15 mouse cellular contexts compared by ENCODE assay signal in genomic region chr19:30842640-30843039, GRCm38 (mm10).
A peak's percentile ranks its signal among the peaks of the same experiment; 100 is the strongest.
DNase-seq lines count a peak whose midpoint lies in the region; ATAC-seq lines count a peak whose summit lies in the region.
"Had no signal": no experiment of that assay in that cellular context is flagged by ENCODE, and none has a peak within 500 bp of the region (broad histone marks: within the 10 kb centered on the region; RNA-seq: fewer than 3 reads in every experiment).

No protein-coding gene starts in this region.

- no peak for DNase-seq in hindbrain, embryonic 11.5 days (ENCODE audit: low spot score)
- no peak for DNase-seq in hindbrain, embryonic 10.5 days (ENCODE audit: low spot score)
- no peak for DNase-seq in midbrain, embryonic 14.5 days
- DNase-seq in heart, adult 11 months: no peak
- DNase-seq: adrenal gland, postnatal 36 days; cerebellum, postnatal 25 days; gastrocnemius, adult 2 months; heart, postnatal 36 days; thymus, adult 18-20 months had no signal

- no peaks in the 10 kb centered on the region for H3K4me1 ChIP-seq in hindbrain, embryonic 11.5 days (replicated peaks; ENCODE audit: control insufficient read depth, insufficient read depth, low read length)
- peaks cover 3% of the 10 kb centered on the region; the same call in 1 of the 2 replicates for H3K4me1 ChIP-seq in hindbrain, embryonic 10.5 days (replicated peaks)
- H3K4me1 ChIP-seq in midbrain, embryonic 16.5 days (ENCODE audit: control insufficient read depth, insufficient read depth, low read length): no peaks in the 10 kb centered on the region
- H3K4me1 ChIP-seq in midbrain, embryonic 14.5 days (ENCODE audit: control insufficient read depth, insufficient read depth, low read length): no peaks in the 10 kb centered on the region
- H3K4me1 ChIP-seq in hindbrain, embryonic 15.5 days (replicated peaks): no peaks in the 10 kb centered on the region; the same call in 1 of the 2 replicates
- no peaks in the 10 kb centered on the region; the same call in 1 of the 2 replicates for H3K4me1 ChIP-seq in stomach, embryonic 16.5 days (ENCODE audit: control insufficient read depth, insufficient read depth, low read length)

- ATAC-seq in hindbrain, embryonic 11.5 days (ENCODE audit: low FRiP score): peak; percentile 26; the same call in 1 of the 2 replicates
- 0 out of 2 replicates have a peak, but pooled peaks have one; percentile 48 for ATAC-seq in midbrain, embryonic 16.5 days
- ATAC-seq in midbrain, embryonic 14.5 days (ENCODE audit: low FRiP score, low TSS enrichment): no peak
- no peak for ATAC-seq in hindbrain, embryonic 15.5 days (ENCODE audit: low FRiP score, low read depth)
- ATAC-seq in stomach, embryonic 16.5 days (ENCODE audit: insufficient read depth, low FRiP score): no peak; the same call in 1 of the 2 replicates
- ATAC-seq: CD4-positive, CD25-positive, alpha-beta regulatory T cell, adult 4 months had no signal

- no peaks in the 10 kb centered on the region for H3K27me3 ChIP-seq in hindbrain, embryonic 11.5 days (ENCODE audit: control insufficient read depth, insufficient read depth, low read length)
- no peaks in the 10 kb centered on the region for H3K27me3 ChIP-seq in hindbrain, embryonic 10.5 days (ENCODE audit: insufficient read depth, poor library complexity, severe bottlenecking)
- no peaks in the 10 kb centered on the region for H3K27me3 ChIP-seq in midbrain, embryonic 16.5 days (ENCODE audit: control insufficient read depth, insufficient read depth, low read depth, low read length)
- H3K27me3 ChIP-seq in midbrain, embryonic 14.5 days (ENCODE audit: control insufficient read depth, insufficient read depth, low read length): no peaks in the 10 kb centered on the region
- H3K27me3 ChIP-seq in hindbrain, embryonic 15.5 days: no peaks in the 10 kb centered on the region
- H3K27me3 ChIP-seq in stomach, embryonic 16.5 days (ENCODE audit: control insufficient read depth, insufficient read depth, low read length): no peaks in the 10 kb centered on the region

- no peak overlapping the region for H3K27ac ChIP-seq in hindbrain, embryonic 11.5 days (ENCODE audit: low read depth, low read length)
- no peak overlapping the region for H3K27ac ChIP-seq in hindbrain, embryonic 10.5 days
- no peak overlapping the region for H3K27ac ChIP-seq in midbrain, embryonic 16.5 days (ENCODE audit: low read length)
- no peak overlapping the region for H3K27ac ChIP-seq in midbrain, embryonic 14.5 days (replicated peaks; ENCODE audit: low read depth, low read length)
- peak overlapping the region; percentile 3; the same call in 1 of the 2 replicates for H3K27ac ChIP-seq in hindbrain, embryonic 15.5 days (replicated peaks)
- H3K27ac ChIP-seq in stomach, embryonic 16.5 days (ENCODE audit: low read length): 0 out of 2 replicates have a peak overlapping the region, but pooled peaks have one; percentile 37
- H3K27ac ChIP-seq: gastrocnemius, adult 2 months; macrophage had no signal

- no peak overlapping the region for H3K9ac ChIP-seq in hindbrain, embryonic 11.5 days (ENCODE audit: low read depth, low read length)
- H3K9ac ChIP-seq in midbrain, embryonic 16.5 days (ENCODE audit: low read depth, low read length): no peak overlapping the region
- H3K9ac ChIP-seq in midbrain, embryonic 14.5 days (replicated peaks; ENCODE audit: low read length): no peak overlapping the region
- H3K9ac ChIP-seq in hindbrain, embryonic 15.5 days: no peak overlapping the region
- no peak overlapping the region for H3K9ac ChIP-seq in stomach, embryonic 16.5 days (ENCODE audit: low read length)

- H3K36me3 ChIP-seq in hindbrain, embryonic 11.5 days (ENCODE audit: control insufficient read depth, insufficient read depth, low read length): no peaks in the 10 kb centered on the region
- no peaks in the 10 kb centered on the region for H3K36me3 ChIP-seq in hindbrain, embryonic 10.5 days
- no peaks in the 10 kb centered on the region for H3K36me3 ChIP-seq in midbrain, embryonic 16.5 days (ENCODE audit: control insufficient read depth, insufficient read depth, low read length)
- no peaks in the 10 kb centered on the region for H3K36me3 ChIP-seq in midbrain, embryonic 14.5 days (ENCODE audit: control insufficient read depth, insufficient read depth, low read length)
- no peaks in the 10 kb centered on the region for H3K36me3 ChIP-seq in hindbrain, embryonic 15.5 days
- no peaks in the 10 kb centered on the region for H3K36me3 ChIP-seq in stomach, embryonic 16.5 days (ENCODE audit: control insufficient read depth, insufficient read depth, low read length)

- no peak overlapping the region for H3K4me3 ChIP-seq in hindbrain, embryonic 11.5 days (ENCODE audit: low read depth, low read length)
- no peak overlapping the region for H3K4me3 ChIP-seq in hindbrain, embryonic 10.5 days
- no peak overlapping the region for H3K4me3 ChIP-seq in midbrain, embryonic 16.5 days (ENCODE audit: low read depth, low read length)
- no peak overlapping the region for H3K4me3 ChIP-seq in midbrain, embryonic 14.5 days (replicated peaks; ENCODE audit: low read depth, low read length)
- H3K4me3 ChIP-seq in hindbrain, embryonic 15.5 days: no peak overlapping the region
- no peak overlapping the region for H3K4me3 ChIP-seq in stomach, embryonic 16.5 days (replicated peaks; ENCODE audit: low read length)
- H3K4me3 ChIP-seq: gastrocnemius, adult 2 months had no signal

- WGBS in hindbrain, embryonic 11.5 days: 64% methylated on average over 1 of the region's 1 CpGs
- WGBS in hindbrain, embryonic 10.5 days: 67% methylated on average over 1 of the region's 1 CpGs
- WGBS in midbrain, embryonic 16.5 days: 48% methylated on average over 1 of the region's 1 CpGs
- WGBS in midbrain, embryonic 14.5 days: 78% methylated on average over 1 of the region's 1 CpGs
- WGBS in hindbrain, embryonic 15.5 days: 78% methylated on average over 1 of the region's 1 CpGs
- 41% methylated on average over 1 of the region's 1 CpGs for WGBS in stomach, embryonic 16.5 days

- no peaks in the 10 kb centered on the region for H3K9me3 ChIP-seq in hindbrain, embryonic 11.5 days (ENCODE audit: control insufficient read depth, low read length)
- no peaks in the 10 kb centered on the region for H3K9me3 ChIP-seq in hindbrain, embryonic 10.5 days
- H3K9me3 ChIP-seq in midbrain, embryonic 16.5 days (replicated peaks; ENCODE audit: control insufficient read depth, low read length, poor library complexity, severe bottlenecking): no peaks in the 10 kb centered on the region
- H3K9me3 ChIP-seq in midbrain, embryonic 14.5 days (ENCODE audit: control insufficient read depth, low read length): no peaks in the 10 kb centered on the region
- H3K9me3 ChIP-seq in hindbrain, embryonic 15.5 days: no peaks in the 10 kb centered on the region
- H3K9me3 ChIP-seq in stomach, embryonic 16.5 days (replicated peaks; ENCODE audit: control insufficient read depth, low read length): no peaks in the 10 kb centered on the region

- H3K4me2 ChIP-seq in hindbrain, embryonic 11.5 days (replicated peaks; ENCODE audit: low read depth, low read length): no peak overlapping the region
- H3K4me2 ChIP-seq in midbrain, embryonic 16.5 days (ENCODE audit: low read length): no peak overlapping the region
- no peak overlapping the region for H3K4me2 ChIP-seq in midbrain, embryonic 14.5 days (ENCODE audit: low read length)
- no peak overlapping the region for H3K4me2 ChIP-seq in hindbrain, embryonic 15.5 days
- no peak overlapping the region for H3K4me2 ChIP-seq in stomach, embryonic 16.5 days (ENCODE audit: low read depth, low read length)
- H3K4me2 ChIP-seq: liver, embryonic 11.5 days had no signal

Comparison
In these comparisons a context has a peak if more than half of its experiments do, and no peak if none do; other contexts are left out.
1. ATAC-seq: peak in hindbrain, embryonic 11.5 days (single experiment) and midbrain, embryonic 16.5 days (single experiment); none in midbrain, embryonic 14.5 days (single experiment), hindbrain, embryonic 15.5 days (single experiment) and stomach, embryonic 16.5 days (single experiment).
2. H3K27ac ChIP-seq: peak in hindbrain, embryonic 15.5 days (single experiment) and stomach, embryonic 16.5 days (single experiment); none in hindbrain, embryonic 11.5 days (single experiment), hindbrain, embryonic 10.5 days (single experiment), midbrain, embryonic 16.5 days (single experiment) and midbrain, embryonic 14.5 days (single experiment).